Mouse (Mus musculus) layer of hippocampus, postnatal 25 days (tissue): Measurements from ENCODE around the gene Fth1. TPM values are rescaled to one million over a fixed set of nuclear protein-coding genes. Genes with fewer than 3 reads are reported as not detected.

Source experiments
- DNase-seq, 2 experiments: peaks; one replicate each; pipeline ENCODE4 v3.0.0; 2022; ENCODE audit warnings: mixed read lengths in 2 of 2, low spot score in 1 of 2; ENCODE audit errors: extremely low spot score in 1 of 2
- total RNA-seq, 2 experiments: library from RNA; stranded (reverse); gene quantifications; 2 replicates each; pipeline ENCODE4 v1.2.3; 2021

The Fth1 gene
- total RNA-seq, 2 experiments from 2014 or later, result 2,794 to 3,082 TPM

DNA sequence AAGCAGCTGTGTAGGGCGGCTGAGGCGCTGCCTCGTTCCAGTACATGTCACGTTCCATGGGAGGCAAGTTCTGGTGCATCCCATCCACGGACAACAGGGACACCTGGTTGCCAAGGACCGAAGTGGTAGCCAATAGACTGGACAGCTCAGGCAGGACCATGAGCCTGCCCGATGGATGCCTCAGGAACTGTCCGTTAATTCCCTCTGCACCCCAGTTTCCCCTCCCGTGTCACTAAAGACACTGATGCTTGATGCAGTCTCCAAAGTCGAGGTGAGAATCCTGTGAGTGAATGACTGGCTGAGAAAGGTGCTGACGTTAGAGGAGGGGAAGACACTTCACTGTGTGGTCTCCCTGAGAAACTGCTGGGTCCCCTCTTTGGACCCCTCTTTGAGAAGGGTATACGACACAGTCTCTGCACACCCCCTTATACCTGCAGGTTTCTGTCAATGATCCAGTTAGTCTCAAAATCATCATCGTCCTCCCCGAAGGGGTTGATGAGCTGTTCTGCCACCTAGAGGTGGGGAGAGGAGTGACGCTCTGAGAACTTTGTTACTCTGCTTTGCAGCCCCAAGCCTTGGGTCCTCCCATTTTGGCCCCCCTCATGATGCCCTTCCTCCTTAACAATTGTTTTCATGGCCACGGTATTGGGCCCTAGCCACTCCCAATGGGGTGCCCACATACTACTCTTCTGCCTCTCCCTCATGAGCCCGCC, 8.9 kb downstream of the Fth1 start:
- no peak for DNase-seq

DNA sequence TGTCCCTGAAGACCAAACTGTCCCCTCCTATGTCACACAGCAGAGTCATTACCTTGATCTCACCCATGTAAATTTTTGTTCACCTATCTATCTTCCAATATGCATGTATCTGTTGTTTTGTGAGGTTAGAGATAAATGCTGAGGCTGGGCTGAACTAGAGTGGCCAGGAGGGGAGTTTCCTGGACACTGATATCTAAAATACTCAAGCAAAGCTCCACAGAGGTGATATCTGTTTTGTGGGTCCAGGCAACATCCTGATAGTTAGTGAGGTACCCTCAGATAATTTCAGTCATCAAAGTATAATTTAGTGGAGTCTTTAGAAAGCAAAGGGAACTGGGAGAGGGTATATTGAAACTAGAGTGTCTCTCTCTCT, 9.5 kb downstream of the Fth1 start:
- no peak for DNase-seq

DNA sequence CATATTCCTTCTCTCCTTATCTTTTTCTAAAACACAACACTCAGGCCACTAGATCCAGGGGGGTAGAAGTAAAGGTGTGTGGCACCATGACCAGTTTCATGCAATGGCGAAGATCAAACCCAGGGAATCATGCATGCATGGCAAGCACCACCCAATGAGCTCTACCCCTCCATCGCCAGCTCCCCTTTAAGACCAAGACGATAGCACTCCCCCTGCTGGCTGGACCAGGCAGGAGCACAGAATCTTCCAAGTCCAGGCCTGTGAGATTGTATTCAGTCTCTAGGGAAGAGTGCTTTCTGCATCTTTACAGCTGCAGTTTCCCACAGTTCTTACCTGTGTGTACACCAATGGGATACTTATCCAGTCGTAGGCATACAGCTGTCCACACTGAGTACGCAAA, 10.9 kb downstream of the Fth1 start:
- peak; percentile 76 to 85 for DNase-seq

DNA sequence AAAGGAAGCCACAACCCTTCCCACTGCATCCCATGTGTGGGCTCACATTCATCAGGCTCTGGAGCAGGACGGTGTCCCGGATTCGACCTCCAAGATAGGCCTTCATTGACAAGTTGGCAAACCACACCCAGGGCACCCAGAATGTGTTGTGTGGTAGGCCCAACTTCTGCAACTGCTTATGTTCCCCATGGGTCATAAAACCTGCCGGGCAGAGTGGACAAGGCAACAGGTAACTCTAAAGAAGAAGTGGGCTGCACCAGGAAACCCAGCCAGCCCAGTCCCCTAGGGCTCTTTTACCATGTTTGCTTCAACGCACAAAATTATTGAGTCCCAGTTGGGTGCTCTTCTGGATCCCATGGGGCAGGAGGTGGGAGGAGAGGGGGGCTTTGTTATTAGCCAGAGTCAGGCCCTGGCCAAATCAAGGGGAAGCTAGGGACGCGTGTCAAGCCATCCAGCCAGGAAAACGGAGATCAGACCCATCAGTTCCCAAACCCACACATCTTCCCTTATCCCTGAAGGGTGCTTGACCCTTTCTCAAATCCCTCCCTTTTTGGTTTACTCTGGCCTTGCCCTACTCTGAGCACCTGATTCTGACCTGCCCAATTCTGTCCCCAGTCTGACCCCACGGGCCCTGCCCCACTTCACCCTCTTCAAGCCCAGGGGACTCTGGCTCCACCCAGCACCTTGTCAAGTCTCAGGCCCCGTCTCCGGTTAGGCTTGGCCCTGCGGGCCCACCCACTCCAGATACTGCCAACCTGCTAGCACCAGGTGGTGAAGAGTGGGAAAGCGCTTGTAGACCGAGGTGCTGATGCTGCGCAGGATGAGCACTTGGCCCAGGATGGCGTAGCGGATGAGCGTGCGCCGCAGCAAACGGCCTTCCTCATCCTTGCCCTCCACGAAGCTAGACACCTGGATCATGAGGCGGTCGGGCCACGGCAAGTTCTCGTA, 11.9 kb downstream of the Fth1 start:
- no peak for DNase-seq

DNA sequence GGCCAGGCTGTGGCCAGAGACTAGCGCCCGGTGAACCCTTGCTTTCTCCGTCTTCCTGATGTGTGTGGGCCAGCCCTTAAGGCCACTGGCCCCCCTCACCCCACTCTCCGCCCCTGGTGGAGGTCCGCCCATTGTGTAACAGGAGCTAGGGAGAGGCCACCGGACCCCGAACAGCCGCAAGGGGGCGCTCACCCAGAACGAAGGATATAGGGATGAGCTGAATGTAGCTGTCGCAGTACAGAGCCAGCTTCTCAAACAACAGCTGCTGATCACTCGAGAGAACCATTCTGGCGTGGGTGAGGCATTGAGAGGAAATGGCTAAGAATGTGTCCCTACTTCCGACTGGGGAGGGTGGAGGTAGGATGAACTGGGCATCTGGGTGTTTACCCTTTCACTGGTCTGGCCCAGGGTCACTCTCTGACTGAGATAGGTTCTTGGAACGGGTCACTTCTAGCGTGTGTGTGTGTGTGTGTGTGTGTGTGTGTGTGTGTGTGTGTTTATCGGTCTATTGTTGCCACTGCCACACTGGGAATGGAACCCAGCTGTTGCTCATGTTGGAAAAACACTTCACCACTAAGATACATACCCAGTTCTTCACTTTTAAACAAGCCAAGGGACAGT, 12.7 kb downstream of the Fth1 start:
- DNase-seq, result peak; percentile 86 to 92

DNA sequence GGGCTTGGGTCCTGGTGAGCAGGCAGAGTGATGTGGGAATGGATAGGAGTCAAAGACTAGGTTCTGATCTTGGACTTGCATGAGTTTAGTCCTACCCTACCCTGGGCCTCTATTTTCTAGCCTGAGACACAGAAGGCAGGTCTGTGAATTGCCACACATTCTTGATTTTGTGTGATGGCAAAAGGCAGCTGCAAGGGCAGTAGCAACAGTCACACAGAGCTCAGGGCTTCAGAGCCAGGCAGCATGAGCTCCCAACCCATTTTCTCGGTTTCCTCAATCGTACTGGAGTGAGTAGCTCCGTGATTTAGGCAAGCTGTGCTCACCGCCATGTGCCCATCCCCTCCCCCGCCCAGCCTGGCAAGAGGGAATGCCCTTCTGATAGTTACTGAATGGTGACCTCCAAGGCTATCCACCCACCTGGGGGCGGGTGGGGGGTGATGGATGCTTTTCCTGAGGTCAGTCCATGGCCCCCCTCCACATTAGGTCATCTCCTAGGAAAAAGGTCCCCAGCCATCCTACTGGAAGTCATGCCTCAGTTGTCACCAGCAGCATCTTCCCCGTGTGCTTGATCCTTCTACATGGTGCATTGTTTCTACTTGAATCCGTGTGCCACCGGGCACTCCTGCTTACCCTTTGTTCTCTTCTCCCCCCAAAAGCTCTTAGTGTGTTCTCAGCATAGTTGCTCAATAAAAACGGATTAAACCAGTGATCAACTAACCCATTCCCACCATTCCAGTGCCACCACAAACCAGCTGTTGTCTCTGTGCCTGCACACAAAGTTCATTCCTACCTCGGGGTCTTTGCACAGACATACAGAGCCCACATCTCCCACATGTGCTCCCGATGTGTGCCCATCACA, 17.0 kb downstream of the Fth1 start:
- DNase-seq, result no peak

DNA sequence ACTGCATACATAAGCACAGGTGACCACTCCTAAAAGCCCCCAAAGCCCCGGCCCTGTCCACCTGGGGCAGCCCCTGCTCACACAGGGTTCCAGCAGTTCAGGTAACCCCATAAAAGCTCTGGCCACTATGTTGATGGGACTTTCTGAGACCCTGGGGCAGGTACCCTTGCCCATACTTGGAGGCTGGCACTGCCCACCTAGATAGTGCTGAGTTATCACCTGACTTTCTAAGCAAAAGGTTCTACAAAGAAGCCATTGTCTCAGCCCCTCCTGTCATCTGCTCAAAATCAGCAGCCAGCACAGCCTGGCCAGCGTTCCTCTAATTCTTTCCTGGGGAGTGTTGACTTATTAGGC, 17.6 kb downstream of the Fth1 start:
- DNase-seq, result no peak

DNA sequence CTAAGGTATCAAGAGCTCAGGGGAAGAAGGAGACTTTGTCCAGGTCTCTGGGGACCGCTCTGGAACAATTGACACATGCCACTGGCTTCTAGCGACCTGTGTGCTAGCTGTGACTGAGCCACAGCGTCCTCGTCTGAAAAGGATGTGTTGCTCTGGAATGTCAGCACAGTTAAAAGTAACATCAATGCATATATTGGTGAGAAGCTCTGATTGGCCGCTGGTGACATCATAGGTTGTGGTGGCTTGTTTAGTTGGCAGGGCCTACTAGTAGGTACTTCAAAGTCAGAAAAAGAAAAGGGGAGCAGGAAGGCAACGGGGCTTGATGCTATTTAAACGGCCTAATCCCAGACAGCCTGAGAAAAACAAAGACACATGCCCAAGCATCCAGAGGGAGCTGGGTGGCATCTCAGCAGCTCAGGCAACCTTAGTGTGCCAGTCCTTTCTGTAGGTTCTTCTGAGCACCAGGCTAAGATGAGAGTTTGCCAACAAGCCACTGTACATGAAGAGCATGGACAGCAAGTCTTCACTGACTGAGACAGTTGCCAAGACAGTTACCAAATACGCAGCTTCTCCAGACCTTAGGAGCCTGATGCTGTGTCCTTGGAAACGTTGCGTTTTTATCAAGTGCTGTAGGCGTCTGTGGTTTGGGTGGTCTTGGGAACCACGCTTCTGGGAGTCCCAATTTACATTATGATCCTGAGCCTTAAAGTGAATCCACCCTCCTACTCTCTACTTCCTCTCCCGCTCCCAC, 18.5 kb downstream of the Fth1 start:
- DNase-seq, result no peak

DNA sequence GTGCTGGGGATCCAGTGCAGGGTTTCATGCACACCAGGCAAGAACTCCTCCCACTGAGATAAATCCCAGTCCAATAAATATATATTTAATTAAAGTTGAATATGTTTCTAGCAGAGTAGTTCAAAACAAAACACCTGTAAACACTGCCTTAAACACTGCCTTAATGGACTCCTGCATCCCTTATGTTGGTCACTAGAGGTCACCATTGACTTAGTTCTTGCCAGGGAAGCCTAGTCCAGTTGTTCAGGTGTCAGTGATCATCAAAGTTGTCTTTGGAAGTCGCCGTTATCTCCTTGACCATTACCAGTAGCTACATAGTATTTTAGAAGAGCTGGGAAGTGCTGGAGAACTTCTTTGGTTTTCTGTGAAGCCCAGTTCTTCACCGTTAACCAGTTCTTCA, 19.9 kb downstream of the Fth1 start:
- DNase-seq, result no peak

DNA sequence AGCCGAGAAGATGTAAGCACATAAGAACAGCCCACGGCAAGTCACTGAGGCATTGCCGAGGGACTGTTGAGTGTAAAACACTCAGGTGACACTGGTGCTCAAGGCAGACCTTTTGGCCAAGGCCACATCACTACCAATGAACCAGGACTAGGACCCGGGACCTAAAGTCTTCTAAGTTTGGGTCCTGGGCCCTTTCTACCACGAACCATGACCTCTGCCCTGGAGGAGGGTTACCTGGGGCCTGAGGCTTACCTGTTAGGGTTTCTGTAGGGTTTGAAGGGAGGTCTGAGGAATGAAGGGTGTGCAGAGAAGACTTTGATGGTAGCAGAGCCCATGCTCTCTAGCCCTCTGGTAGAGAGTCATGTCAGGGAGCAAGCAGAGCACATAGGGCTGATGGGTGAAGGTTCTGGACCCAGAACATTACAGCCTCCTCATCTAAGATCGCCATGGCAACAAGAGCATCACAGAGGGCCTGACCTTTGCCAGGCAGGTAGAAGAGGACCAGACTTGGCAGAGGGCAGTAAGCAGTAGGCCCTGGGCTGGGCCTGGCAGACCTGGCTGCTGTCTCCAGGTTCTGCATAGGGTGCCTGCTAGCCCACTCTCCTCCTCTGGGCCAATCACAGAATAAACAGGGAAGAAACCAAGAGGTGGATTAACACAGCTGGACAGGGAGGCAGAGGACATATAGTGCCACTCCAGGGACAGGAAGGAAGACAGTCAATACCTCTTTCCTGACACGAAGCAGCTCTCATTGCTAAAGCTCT, 21.0 kb downstream of the Fth1 start, which contains the start of the genes Best1 and Rab3il1:
Best1 (minus strand) TSS at position 428 of the 764 bp plus-strand sequence.
Rab3il1 (plus strand) TSS at position 464 of the 764 bp plus-strand sequence.
- no peak for DNase-seq

DNA sequence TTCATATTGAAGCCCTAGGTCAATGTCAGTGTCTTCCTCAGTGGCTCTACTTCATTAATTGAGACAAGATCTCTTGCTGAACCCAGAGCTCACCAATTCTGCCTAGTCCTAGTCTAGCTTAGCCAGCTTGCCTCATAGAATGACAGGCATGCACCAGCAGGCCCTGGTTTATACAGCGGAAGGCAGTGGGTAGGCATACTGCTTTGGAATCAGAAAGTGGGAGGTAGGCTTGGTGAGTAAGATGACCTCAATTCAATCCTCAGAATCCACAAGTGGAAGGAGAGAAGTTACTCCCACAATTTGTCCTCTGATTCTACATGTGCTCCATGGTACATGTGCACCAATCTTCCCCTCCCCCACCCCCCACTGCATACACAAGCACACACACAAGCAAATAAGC, 23.3 kb downstream of the Fth1 start:
- no peak for DNase-seq

DNA sequence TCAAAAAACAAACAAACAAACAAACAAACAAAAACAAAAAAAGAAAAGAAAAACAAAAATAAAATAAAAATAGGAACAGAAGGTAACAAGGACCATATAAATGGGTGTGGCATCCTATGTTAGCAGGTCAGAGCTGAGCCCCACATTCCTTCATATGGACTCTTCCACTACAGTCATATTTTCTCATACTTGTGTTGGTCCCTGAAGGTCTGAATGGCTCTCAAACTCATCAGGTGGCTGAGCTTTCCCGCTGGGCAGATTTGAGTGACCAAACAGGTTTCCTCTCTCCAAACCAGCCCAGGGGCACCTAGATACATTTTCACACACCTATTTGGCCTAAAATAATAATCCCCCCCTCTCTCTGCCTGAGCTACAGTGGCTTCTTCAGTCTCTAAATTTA, 31.0 kb downstream of the Fth1 start:
- no peak for DNase-seq

DNA sequence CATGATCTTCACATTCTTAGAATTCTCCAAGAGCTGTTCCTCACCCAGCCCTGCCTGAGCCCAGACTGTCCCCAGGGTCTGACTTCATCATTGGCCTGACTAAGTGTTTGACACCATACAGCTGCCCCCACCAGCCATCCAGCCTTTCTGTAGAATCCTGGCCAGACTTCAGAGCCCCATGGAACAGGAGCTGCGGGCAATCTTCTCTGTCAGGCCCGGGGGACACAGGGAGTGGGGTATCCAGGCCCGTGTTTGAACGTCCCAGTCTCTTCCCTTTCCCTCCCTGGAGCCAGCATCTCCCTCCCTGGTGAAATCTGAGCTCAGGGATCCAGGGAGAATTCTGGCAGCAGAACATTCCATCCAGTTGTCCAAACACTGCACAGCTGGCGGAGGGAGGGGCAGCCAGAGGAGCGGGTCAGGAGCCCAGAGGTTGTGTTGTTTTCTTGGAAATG, 32.5 kb downstream of the Fth1 start:
- no peak for DNase-seq

DNA sequence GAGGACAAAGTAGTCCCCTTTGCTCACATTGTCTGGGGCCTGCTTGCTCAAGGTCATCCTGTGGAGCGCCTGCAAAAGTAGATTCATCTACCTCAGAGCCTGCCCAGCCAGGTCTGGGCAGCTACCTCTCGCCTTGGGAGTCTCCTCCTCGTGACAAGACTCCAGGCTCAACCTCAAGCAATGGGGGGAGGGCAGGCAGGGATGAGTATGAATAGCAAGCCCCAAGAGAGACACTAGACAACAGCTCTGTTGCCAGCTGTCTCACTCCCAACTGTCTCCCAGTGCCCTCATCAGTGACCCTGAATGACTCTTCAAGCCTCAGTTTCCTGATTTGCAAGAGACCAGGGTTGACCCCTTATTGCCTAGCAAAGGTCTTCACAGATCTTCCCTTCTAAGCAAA, 33.0 kb downstream of the Fth1 start:
- DNase-seq, result no peak

DNA sequence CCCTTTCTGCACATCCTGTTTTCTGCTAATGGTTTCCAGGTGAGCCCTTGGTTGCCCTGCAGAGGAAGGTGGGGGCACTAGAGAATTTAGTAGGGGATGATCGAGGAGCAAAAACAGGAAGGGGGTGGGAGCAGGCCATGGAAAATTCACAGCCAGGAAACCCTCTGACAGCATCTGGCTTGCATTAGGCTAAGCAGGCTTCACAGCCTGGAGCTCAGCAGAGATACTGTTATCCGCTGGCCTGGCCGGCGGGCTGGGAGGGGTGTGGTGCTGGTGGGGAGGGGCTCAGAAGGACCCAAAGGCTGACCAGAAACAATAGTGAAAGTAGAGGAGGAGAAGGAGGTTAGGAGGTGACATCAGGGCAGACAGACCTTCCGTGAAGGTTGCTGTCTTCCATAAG, 33.5 kb downstream of the Fth1 start:
- no peak for DNase-seq

DNA sequence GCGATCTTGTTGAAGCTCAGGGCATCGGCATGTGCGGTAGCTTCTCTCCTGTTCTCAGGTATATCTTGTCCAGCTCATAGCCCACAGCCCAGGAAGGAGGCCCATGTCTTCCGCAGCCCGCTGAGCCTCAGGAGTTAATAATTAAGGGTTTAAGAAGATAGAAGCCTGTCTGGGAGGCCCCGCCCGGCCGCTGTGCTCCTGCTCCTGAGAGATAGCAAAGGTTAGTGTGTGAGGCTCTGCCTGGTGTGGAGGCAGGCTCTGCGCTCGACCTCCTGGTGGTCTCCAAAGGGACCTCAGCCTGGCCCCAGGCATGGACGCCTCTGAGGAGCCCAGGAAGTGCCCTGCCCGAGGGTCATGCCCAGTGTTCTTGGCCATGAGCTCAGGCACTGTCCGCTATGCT, 34.4 kb downstream of the Fth1 start:
- DNase-seq, result no peak

DNA sequence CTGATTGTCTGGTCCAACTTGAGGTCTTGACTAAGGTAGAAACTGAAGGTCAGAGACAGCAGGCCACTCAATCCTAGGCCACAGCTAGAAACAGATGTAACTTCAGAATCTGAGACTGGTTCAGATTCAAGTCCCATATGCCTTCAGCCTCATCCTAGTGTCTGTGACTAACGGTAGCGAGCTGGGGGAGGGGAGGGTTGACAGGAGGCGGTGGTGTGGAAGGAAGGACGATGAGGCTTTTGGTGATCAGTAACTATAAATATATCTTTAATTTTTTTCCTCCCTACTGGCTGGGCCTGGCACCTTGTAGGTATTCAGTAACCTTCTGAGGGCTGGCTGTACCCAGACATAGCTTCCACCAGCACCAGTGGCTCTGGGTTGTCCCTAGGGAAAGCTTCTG, 35.0 kb downstream of the Fth1 start:
- DNase-seq, result no peak

DNA sequence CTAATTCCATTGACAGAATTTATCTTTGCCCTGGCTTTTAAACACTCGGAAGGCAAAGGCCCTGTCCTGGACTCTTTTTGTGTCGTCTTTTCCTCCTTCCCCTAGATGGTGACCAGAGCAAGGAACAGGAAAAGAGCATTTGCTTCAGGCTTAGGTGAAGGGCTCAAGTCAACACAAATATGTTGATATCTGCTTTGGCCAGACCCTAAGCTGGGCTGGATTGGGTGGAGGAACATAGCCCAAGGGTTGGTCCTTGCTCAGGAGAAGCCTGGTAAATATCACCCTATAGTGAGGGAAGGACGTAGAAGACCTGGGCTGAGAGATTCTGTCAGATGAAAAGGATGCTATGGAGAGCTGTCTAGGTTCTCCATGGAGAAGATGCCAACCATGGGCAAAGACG, 35.8 kb downstream of the Fth1 start:
- no peak for DNase-seq
